Mouse (Mus musculus): ENCODE measurements around the gene Pde10a. TPM values are rescaled to one million over a fixed set of nuclear protein-coding genes. Genes with fewer than 3 reads are reported as not detected.

The Pde10a gene
- polyA plus RNA-seq, 1 experiment from 2014 or later, result 10.7 TPM

DNA sequence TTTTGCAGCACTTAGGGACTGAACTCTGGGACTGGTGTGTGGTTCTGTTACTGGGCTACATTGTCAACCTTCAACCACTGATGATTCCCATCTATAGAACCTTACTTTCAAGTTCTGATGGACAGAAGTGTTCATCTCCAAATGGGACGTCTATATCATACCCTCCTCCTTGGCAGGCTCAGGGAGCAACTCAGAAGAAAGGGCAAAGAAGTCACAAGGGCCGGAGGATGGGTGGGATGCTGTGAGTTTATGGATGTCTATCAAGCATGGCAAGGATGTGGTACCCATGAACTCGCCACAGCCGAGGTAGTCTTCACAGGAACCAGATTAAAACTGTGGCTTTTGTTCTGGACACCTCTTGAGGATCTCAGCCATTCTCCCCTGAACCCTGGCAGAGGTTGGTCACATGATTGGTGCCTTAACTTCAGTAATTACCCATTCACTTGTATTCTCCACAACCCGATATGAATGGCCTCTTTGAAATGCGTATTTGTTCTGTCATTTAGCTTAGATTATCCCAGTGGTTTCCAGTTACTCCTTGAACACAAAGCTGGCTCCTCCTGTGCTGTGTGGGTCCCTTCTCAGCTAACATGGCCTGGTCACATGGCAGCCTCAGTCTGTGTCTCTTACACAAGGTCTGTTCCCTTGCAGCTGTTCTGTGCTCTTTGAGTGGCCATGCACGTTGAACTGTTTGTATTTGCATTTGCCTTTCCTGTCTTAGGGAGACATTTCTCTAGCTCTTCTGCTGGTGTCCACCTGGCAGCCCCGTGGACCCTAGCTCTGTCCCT, 510.6 kb downstream of the Pde10a start:
- no peak for ATAC-seq (ENCODE audit: low FRiP score)
- H3K9ac ChIP-seq, result no peak overlapping the region
- 52% methylated on average over 8 of the region's 8 CpGs for WGBS
- no peak overlapping the region for H3K4me3 ChIP-seq (replicated peaks)
- no peaks in the 10 kb centered on the region for H3K36me3 ChIP-seq (replicated peaks)
- no peaks in the 10 kb centered on the region for H3K9me3 ChIP-seq
- H3K27ac ChIP-seq, result no peak overlapping the region
- peaks cover 23% of the 10 kb centered on the region for H3K4me1 ChIP-seq
- 0 out of 2 replicates have a peak, but pooled peaks cover 4% of the 10 kb centered on the region for H3K27me3 ChIP-seq
- no peak overlapping the region for H3K4me2 ChIP-seq

Other genes with a start within 250 kb of the Pde10a start
- gene Mpc1, start 242.5 kb upstream of the Pde10a start, polyA plus RNA-seq (2016; fragmentation: Nextera tagmentation; extraction: Ambion mirVana), result 122 and 124 TPM in 2 replicates
- gene Sft2d1, start 214.3 kb upstream of the Pde10a start, polyA plus RNA-seq (2016; fragmentation: Nextera tagmentation; extraction: Ambion mirVana), result 86.3 and 87.8 TPM in 2 replicates
- 3.7 and 4.1 TPM in 2 replicates for gene Prr18, start 187.9 kb upstream of the Pde10a start, polyA plus RNA-seq (2016; fragmentation: Nextera tagmentation; extraction: Ambion mirVana)
- gene T2, start 169.4 kb upstream of the Pde10a start, polyA plus RNA-seq (2016; fragmentation: Nextera tagmentation; extraction: Ambion mirVana), result 0.44 and 0.55 TPM in 2 replicates
- gene T, start 90.9 kb upstream of the Pde10a start, polyA plus RNA-seq (2016; fragmentation: Nextera tagmentation; extraction: Ambion mirVana), result 0.74 and 1.2 TPM in 2 replicates
- gene Gm17087, start 41.6 kb downstream of the Pde10a start, polyA plus RNA-seq (2016; fragmentation: Nextera tagmentation; extraction: Ambion mirVana), result not detected in 2 replicates

All from forebrain, embryonic 12.5 days (tissue).